Mouse (Mus musculus): ENCODE measurements around the gene Gnaq. TPM values are rescaled to one million over a fixed set of nuclear protein-coding genes. Genes with fewer than 3 reads are reported as not detected.

Gnaq gene
- polyA plus RNA-seq, 1 experiment from 2014 or later: 26.7 TPM

- Histone ChIP-seq H3K27ac (ENCODE audit: low read length) (no peak overlapping the region), H3K27me3 (replicated peaks; ENCODE audit: control insufficient read depth, insufficient read depth, low read length) (no peaks in the 10 kb centered on the region), H3K4me3 (ENCODE audit: low read length) (no peak overlapping the region), H3K9ac (ENCODE audit: low read depth, low read length) (no peak overlapping the region), H3K36me3 (ENCODE audit: control insufficient read depth, insufficient read depth, low read length) (no peaks in the 10 kb centered on the region), H3K9me3 (ENCODE audit: control insufficient read depth, low read length) (no peaks in the 10 kb centered on the region), H3K4me2 (ENCODE audit: low read depth, low read length) (no peak overlapping the region), H3K4me1 (ENCODE audit: control insufficient read depth, insufficient read depth, low read length) (no peaks in the 10 kb centered on the region)
- WGBS: 76% methylated on average over 7 of the region's 7 CpGs
- no peak for ATAC-seq
Observed at GRCm38 (mm10) chr19:16204776-16205680, 72.4 kb downstream of the Gnaq start.

GRCm38 (mm10) chr19:16209616-16210015 lies 77.0 kb downstream of the Gnaq start:
- no peak overlapping the region for H3K27ac ChIP-seq (ENCODE audit: low read length)
- no peaks in the 10 kb centered on the region for H3K9me3 ChIP-seq (ENCODE audit: control insufficient read depth, low read length)
- no peak for ATAC-seq
- 88% methylated on average over 2 of the region's 2 CpGs for WGBS
- H3K9ac ChIP-seq (ENCODE audit: low read depth, low read length): no peak overlapping the region
- no peaks in the 10 kb centered on the region for H3K36me3 ChIP-seq (ENCODE audit: control insufficient read depth, insufficient read depth, low read length)
- no peak overlapping the region for H3K4me2 ChIP-seq (ENCODE audit: low read depth, low read length)
- H3K4me3 ChIP-seq (ENCODE audit: low read length): no peak overlapping the region
- H3K27me3 ChIP-seq (replicated peaks; ENCODE audit: control insufficient read depth, insufficient read depth, low read length): no peaks in the 10 kb centered on the region
- H3K4me1 ChIP-seq (ENCODE audit: control insufficient read depth, insufficient read depth, low read length): peaks cover under 1% of the 10 kb centered on the region; the same call in 1 of the 2 replicates

- H3K4me1 ChIP-seq (ENCODE audit: control insufficient read depth, insufficient read depth, low read length): peaks cover 9% of the 10 kb centered on the region; the same call in 1 of the 2 replicates
- H3K27ac ChIP-seq (ENCODE audit: low read length): no peak overlapping the region
- no peaks in the 10 kb centered on the region for H3K9me3 ChIP-seq (ENCODE audit: control insufficient read depth, low read length)
- H3K4me2 ChIP-seq (ENCODE audit: low read depth, low read length): no peak overlapping the region
- no peak overlapping the region for H3K4me3 ChIP-seq (ENCODE audit: low read length)
- WGBS: 66% methylated on average over 6 of the region's 6 CpGs
- H3K9ac ChIP-seq (ENCODE audit: low read depth, low read length): no peak overlapping the region
- H3K36me3 ChIP-seq (ENCODE audit: control insufficient read depth, insufficient read depth, low read length): no peaks in the 10 kb centered on the region
- ATAC-seq: no peak
- no peaks in the 10 kb centered on the region for H3K27me3 ChIP-seq (replicated peaks; ENCODE audit: control insufficient read depth, insufficient read depth, low read length)
Observed at GRCm38 (mm10) chr19:16214946-16215345, 82.3 kb downstream of the Gnaq start.

GRCm38 (mm10) chr19:16215430-16216016 lies 82.9 kb downstream of the Gnaq start:
- Histone ChIP-seq H3K4me1 (ENCODE audit: control insufficient read depth, insufficient read depth, low read length) (peaks cover 9% of the 10 kb centered on the region; the same call in 1 of the 2 replicates), H3K9me3 (ENCODE audit: control insufficient read depth, low read length) (no peaks in the 10 kb centered on the region), H3K4me2 (ENCODE audit: low read depth, low read length) (no peak overlapping the region), H3K4me3 (ENCODE audit: low read length) (no peak overlapping the region), H3K27me3 (replicated peaks; ENCODE audit: control insufficient read depth, insufficient read depth, low read length) (no peaks in the 10 kb centered on the region), H3K27ac (ENCODE audit: low read length) (no peak overlapping the region), H3K9ac (ENCODE audit: low read depth, low read length) (no peak overlapping the region), H3K36me3 (ENCODE audit: control insufficient read depth, insufficient read depth, low read length) (no peaks in the 10 kb centered on the region)
- WGBS: 85% methylated on average over 2 of the region's 2 CpGs
- ATAC-seq: no peak

- Histone ChIP-seq H3K9ac (ENCODE audit: low read depth, low read length) (no peak overlapping the region), H3K36me3 (ENCODE audit: control insufficient read depth, insufficient read depth, low read length) (no peaks in the 10 kb centered on the region), H3K27me3 (replicated peaks; ENCODE audit: control insufficient read depth, insufficient read depth, low read length) (no peaks in the 10 kb centered on the region), H3K4me3 (ENCODE audit: low read length) (no peak overlapping the region), H3K4me2 (ENCODE audit: low read depth, low read length) (no peak overlapping the region), H3K4me1 (ENCODE audit: control insufficient read depth, insufficient read depth, low read length) (peaks cover 7% of the 10 kb centered on the region; the same call in 1 of the 2 replicates), H3K27ac (ENCODE audit: low read length) (no peak overlapping the region), H3K9me3 (ENCODE audit: control insufficient read depth, low read length) (no peaks in the 10 kb centered on the region)
- no peak for ATAC-seq
- WGBS: 67% methylated on average over 4 of the region's 4 CpGs
Observed at GRCm38 (mm10) chr19:16219978-16220377, 87.3 kb downstream of the Gnaq start.

GRCm38 (mm10) chr19:16222526-16222925 lies 89.9 kb downstream of the Gnaq start:
- Histone ChIP-seq H3K4me3 (ENCODE audit: low read length) (no peak overlapping the region), H3K4me1 (ENCODE audit: control insufficient read depth, insufficient read depth, low read length) (peaks cover 6% of the 10 kb centered on the region; the same call in 1 of the 2 replicates), H3K9ac (ENCODE audit: low read depth, low read length) (no peak overlapping the region), H3K27me3 (replicated peaks; ENCODE audit: control insufficient read depth, insufficient read depth, low read length) (no peaks in the 10 kb centered on the region), H3K9me3 (ENCODE audit: control insufficient read depth, low read length) (no peaks in the 10 kb centered on the region; the same call in none of the 2 replicates), H3K4me2 (ENCODE audit: low read depth, low read length) (no peak overlapping the region), H3K36me3 (ENCODE audit: control insufficient read depth, insufficient read depth, low read length) (peaks cover 3% of the 10 kb centered on the region; the same call in 1 of the 2 replicates), H3K27ac (ENCODE audit: low read length) (no peak overlapping the region)
- ATAC-seq: no peak
- 64% methylated on average over 3 of the region's 3 CpGs for WGBS

GRCm38 (mm10) chr19:16223126-16223525 lies 90.5 kb downstream of the Gnaq start:
- Histone ChIP-seq H3K9me3 (ENCODE audit: control insufficient read depth, low read length) (no peaks in the 10 kb centered on the region; the same call in none of the 2 replicates), H3K27me3 (replicated peaks; ENCODE audit: control insufficient read depth, insufficient read depth, low read length) (no peaks in the 10 kb centered on the region), H3K27ac (ENCODE audit: low read length) (no peak overlapping the region), H3K4me3 (ENCODE audit: low read length) (no peak overlapping the region), H3K36me3 (ENCODE audit: control insufficient read depth, insufficient read depth, low read length) (peaks cover 3% of the 10 kb centered on the region; the same call in 1 of the 2 replicates), H3K4me1 (ENCODE audit: control insufficient read depth, insufficient read depth, low read length) (peaks cover 4% of the 10 kb centered on the region; the same call in 1 of the 2 replicates), H3K9ac (ENCODE audit: low read depth, low read length) (no peak overlapping the region), H3K4me2 (ENCODE audit: low read depth, low read length) (no peak overlapping the region)
- WGBS: over 99% methylated on average over 3 of the region's 3 CpGs
- ATAC-seq: no peak

- no peak for ATAC-seq
- no peaks in the 10 kb centered on the region; the same call in none of the 2 replicates for H3K9me3 ChIP-seq (ENCODE audit: control insufficient read depth, low read length)
- H3K4me2 ChIP-seq (ENCODE audit: low read depth, low read length): no peak overlapping the region
- no peak overlapping the region for H3K9ac ChIP-seq (ENCODE audit: low read depth, low read length)
- no peaks in the 10 kb centered on the region for H3K27me3 ChIP-seq (replicated peaks; ENCODE audit: control insufficient read depth, insufficient read depth, low read length)
- WGBS: 59% methylated on average over 2 of the region's 2 CpGs
- H3K4me1 ChIP-seq (ENCODE audit: control insufficient read depth, insufficient read depth, low read length): peaks cover 3% of the 10 kb centered on the region; the same call in 1 of the 2 replicates
- H3K4me3 ChIP-seq (ENCODE audit: low read length): no peak overlapping the region
- no peak overlapping the region for H3K27ac ChIP-seq (ENCODE audit: low read length)
- H3K36me3 ChIP-seq (ENCODE audit: control insufficient read depth, insufficient read depth, low read length): peaks cover 3% of the 10 kb centered on the region; the same call in 1 of the 2 replicates
Observed at GRCm38 (mm10) chr19:16224831-16225230, 92.2 kb downstream of the Gnaq start.

- ATAC-seq: no peak
- Histone ChIP-seq H3K9ac (ENCODE audit: low read depth, low read length) (no peak overlapping the region), H3K27me3 (replicated peaks; ENCODE audit: control insufficient read depth, insufficient read depth, low read length) (no peaks in the 10 kb centered on the region), H3K9me3 (ENCODE audit: control insufficient read depth, low read length) (no peaks in the 10 kb centered on the region), H3K4me3 (ENCODE audit: low read length) (no peak overlapping the region), H3K4me2 (ENCODE audit: low read depth, low read length) (no peak overlapping the region), H3K27ac (ENCODE audit: low read length) (no peak overlapping the region), H3K4me1 (ENCODE audit: control insufficient read depth, insufficient read depth, low read length) (no peaks in the 10 kb centered on the region; the same call in 1 of the 2 replicates), H3K36me3 (ENCODE audit: control insufficient read depth, insufficient read depth, low read length) (no peaks in the 10 kb centered on the region)
- WGBS: 71% methylated on average over 1 of the region's 1 CpGs
Observed at GRCm38 (mm10) chr19:16231584-16231983, 99.0 kb downstream of the Gnaq start.

All from intestine, embryonic 16.5 days (tissue).